Mouse (Mus musculus) heart, embryonic 16.5 days (tissue): ENCODE data around the gene Bhlhe40. TPM values are rescaled to one million over a fixed set of nuclear protein-coding genes. Genes with fewer than 3 reads are reported as not detected.

Experiments
- ATAC-seq: fragments of 200-750 bp; cut with Nextera tagmentation; replicated peaks from 2 replicates; pipeline ENCODE4 v1.8.0; 2017; ENCODE audit warnings: moderate number of reproducible peaks; ENCODE audit not compliant: insufficient read depth, low FRiP score; ENCODE audit errors: extremely low read depth
- H3K27ac ChIP-seq: fragments of 300-500 bp; sonication (generic); 2 replicates; pipeline ENCODE4 v1.5.1; 2014; ENCODE audit warnings: mild to moderate bottlenecking, low read length, control low read depth, moderate library complexity
- H3K27me3 ChIP-seq: fragments of 300-500 bp; sonication (generic); 2 replicates; pipeline ENCODE4 v1.6.1; 2014; ENCODE audit warnings: low read length, mixed read lengths; ENCODE audit not compliant: control insufficient read depth, insufficient read depth
- H3K36me3 ChIP-seq: fragments of 300-500 bp; sonication (generic); 2 replicates; pipeline ENCODE4 v1.6.1; 2014; ENCODE audit not compliant: control insufficient read depth, insufficient read depth
- H3K4me1 ChIP-seq: fragments of 300-500 bp; sonication (generic); 2 replicates; pipeline ENCODE4 v1.6.1; 2014; ENCODE audit warnings: low read length, mixed read lengths; ENCODE audit not compliant: control insufficient read depth, insufficient read depth
- H3K4me2 ChIP-seq: fragments of 300-500 bp; sonication (generic); 2 replicates; pipeline ENCODE4 v1.6.1; 2014; ENCODE audit warnings: low read depth, mild to moderate bottlenecking, control low read depth, low read length
- H3K4me3 ChIP-seq: fragments of 300-500 bp; sonication (generic); 2 replicates; pipeline ENCODE4 v1.5.1; 2014; ENCODE audit warnings: mild to moderate bottlenecking, control low read depth, low read length
- H3K9ac ChIP-seq: fragments of 300-500 bp; sonication (generic); 2 replicates; pipeline ENCODE4 v1.6.1; 2014; ENCODE audit warnings: low read length, control low read depth
- H3K9me3 ChIP-seq: fragments of 300-500 bp; sonication (generic); replicated peaks from 2 replicates; pipeline ENCODE4 v1.6.1; 2016; ENCODE audit warnings: low read length; ENCODE audit not compliant: control insufficient read depth
- WGBS: fragments of 180-500 bp; shearing (Covaris S2); extraction: QIAGEN DNeasy Blood & Tissue Kit; methylation state at CpG from one replicate; pipeline ENCODE4 v1.1.7; 2014; 5-methylcytosine and 5-hydroxymethylcytosine counted together
- polyA plus RNA-seq: library from polyadenylated mRNA; unstranded; fragments of >200 nt; fragmentation: Nextera tagmentation; extraction: Ambion mirVana; gene quantifications from 2 replicates; pipeline ENCODE4 v1.2.1, GENCODE M21; 2015

Gene Bhlhe40
- polyA plus RNA-seq, 1 experiment from 2014 or later, result 28.5 TPM

GRCm38 (mm10) chr6:108668321-108668786, 7.9 kb downstream of the Bhlhe40 start:
- peaks cover 27% of the 10 kb centered on the region for H3K4me1 ChIP-seq
- ATAC-seq, result peak; percentile 91
- H3K4me3 ChIP-seq, result peak overlapping the region; percentile 34
- H3K9ac ChIP-seq, result peak overlapping the region; percentile 37
- H3K27ac ChIP-seq, result peak overlapping the region; percentile 86
- no peaks in the 10 kb centered on the region for H3K27me3 ChIP-seq
- no peaks in the 10 kb centered on the region for H3K9me3 ChIP-seq
- H3K36me3 ChIP-seq, result peaks cover 18% of the 10 kb centered on the region
- peak overlapping the region; percentile 58 for H3K4me2 ChIP-seq
- WGBS, result 2% methylated on average over 30 of the region's 30 CpGs

- peaks cover 17% of the 10 kb centered on the region for H3K4me1 ChIP-seq
- no peak overlapping the region for H3K4me2 ChIP-seq
- ATAC-seq, result no peak
- 87% methylated on average over 3 of the region's 3 CpGs for WGBS
- no peaks in the 10 kb centered on the region for H3K9me3 ChIP-seq
- peaks cover 9% of the 10 kb centered on the region for H3K36me3 ChIP-seq
- H3K27ac ChIP-seq, result no peak overlapping the region
- H3K27me3 ChIP-seq, result no peaks in the 10 kb centered on the region
- H3K9ac ChIP-seq, result no peak overlapping the region
- no peak overlapping the region for H3K4me3 ChIP-seq
These were observed 9.8 kb downstream of the Bhlhe40 start for GRCm38 (mm10) chr6:108670276-108670675.

GRCm38 (mm10) chr6:108670821-108671220, 10.4 kb downstream of the Bhlhe40 start:
- ATAC-seq, result no peak
- Histone ChIP-seq H3K27ac (no peak overlapping the region), H3K4me3 (no peak overlapping the region), H3K9ac (no peak overlapping the region), H3K4me1 (peaks cover 16% of the 10 kb centered on the region), H3K27me3 (no peaks in the 10 kb centered on the region), H3K36me3 (peaks cover 4% of the 10 kb centered on the region; the same call in 1 of the 2 replicates), H3K4me2 (no peak overlapping the region), H3K9me3 (no peaks in the 10 kb centered on the region)
- 42% methylated on average over 3 of the region's 3 CpGs for WGBS

GRCm38 (mm10) chr6:108672094-108672493, 11.7 kb downstream of the Bhlhe40 start:
- 57% methylated on average over 8 of the region's 8 CpGs for WGBS
- no peak overlapping the region for H3K27ac ChIP-seq
- H3K9me3 ChIP-seq, result no peaks in the 10 kb centered on the region
- H3K4me1 ChIP-seq, result peaks cover 12% of the 10 kb centered on the region
- H3K4me3 ChIP-seq, result no peak overlapping the region
- no peaks in the 10 kb centered on the region for H3K36me3 ChIP-seq
- no peak for ATAC-seq
- H3K27me3 ChIP-seq, result no peaks in the 10 kb centered on the region
- no peak overlapping the region for H3K4me2 ChIP-seq
- no peak overlapping the region for H3K9ac ChIP-seq

- Histone ChIP-seq H3K27me3 (no peaks in the 10 kb centered on the region), H3K27ac (no peak overlapping the region), H3K36me3 (no peaks in the 10 kb centered on the region), H3K9ac (no peak overlapping the region), H3K4me1 (no peaks in the 10 kb centered on the region), H3K9me3 (no peaks in the 10 kb centered on the region), H3K4me3 (no peak overlapping the region), H3K4me2 (no peak overlapping the region)
- WGBS, result 84% methylated on average over 2 of the region's 2 CpGs
- no peak for ATAC-seq
These were observed 13.8 kb downstream of the Bhlhe40 start for GRCm38 (mm10) chr6:108674221-108674620.

- H3K9me3 ChIP-seq, result no peaks in the 10 kb centered on the region
- ATAC-seq, result no peak
- H3K36me3 ChIP-seq, result no peaks in the 10 kb centered on the region
- no peaks in the 10 kb centered on the region for H3K27me3 ChIP-seq
- H3K27ac ChIP-seq, result no peak overlapping the region
- no peak overlapping the region for H3K4me3 ChIP-seq
- 79% methylated on average over 9 of the region's 9 CpGs for WGBS
- no peak overlapping the region for H3K4me2 ChIP-seq
- no peaks in the 10 kb centered on the region for H3K4me1 ChIP-seq
- no peak overlapping the region for H3K9ac ChIP-seq
These were observed 16.4 kb downstream of the Bhlhe40 start for GRCm38 (mm10) chr6:108676783-108677340.

GRCm38 (mm10) chr6:108677697-108678096, 17.3 kb downstream of the Bhlhe40 start:
- H3K4me1 ChIP-seq, result no peaks in the 10 kb centered on the region
- H3K36me3 ChIP-seq, result no peaks in the 10 kb centered on the region
- no peak overlapping the region for H3K4me2 ChIP-seq
- no peak overlapping the region for H3K4me3 ChIP-seq
- no peaks in the 10 kb centered on the region for H3K9me3 ChIP-seq
- no peak overlapping the region for H3K9ac ChIP-seq
- WGBS, result 83% methylated on average over 4 of the region's 4 CpGs
- no peak for ATAC-seq
- H3K27me3 ChIP-seq, result no peaks in the 10 kb centered on the region
- H3K27ac ChIP-seq, result no peak overlapping the region

- H3K27ac ChIP-seq, result no peak overlapping the region
- no peak overlapping the region for H3K4me2 ChIP-seq
- H3K4me1 ChIP-seq, result no peaks in the 10 kb centered on the region
- no peak for ATAC-seq
- no peaks in the 10 kb centered on the region for H3K27me3 ChIP-seq
- WGBS, result 66% methylated on average over 5 of the region's 5 CpGs
- no peaks in the 10 kb centered on the region for H3K9me3 ChIP-seq
- no peaks in the 10 kb centered on the region for H3K36me3 ChIP-seq
- no peak overlapping the region for H3K9ac ChIP-seq
- no peak overlapping the region for H3K4me3 ChIP-seq
These were observed 17.8 kb downstream of the Bhlhe40 start for GRCm38 (mm10) chr6:108678227-108678626.

GRCm38 (mm10) chr6:108680503-108680902, 20.1 kb downstream of the Bhlhe40 start:
- Histone ChIP-seq H3K27me3 (no peaks in the 10 kb centered on the region), H3K9ac (no peak overlapping the region), H3K36me3 (no peaks in the 10 kb centered on the region), H3K4me3 (no peak overlapping the region), H3K27ac (no peak overlapping the region), H3K4me1 (no peaks in the 10 kb centered on the region), H3K9me3 (no peaks in the 10 kb centered on the region), H3K4me2 (no peak overlapping the region)
- ATAC-seq, result no peak
- WGBS, result 77% methylated on average over 7 of the region's 7 CpGs
